Mouse (Mus musculus): ENCODE data around the gene Iqsec1. TPM values are rescaled to one million over a fixed set of nuclear protein-coding genes. Genes with fewer than 3 reads are reported as not detected.

Iqsec1 gene
- total and polyA plus RNA-seq, 3 experiments: 17.0 to 90.4 (median 83.5) TPM

DNA sequence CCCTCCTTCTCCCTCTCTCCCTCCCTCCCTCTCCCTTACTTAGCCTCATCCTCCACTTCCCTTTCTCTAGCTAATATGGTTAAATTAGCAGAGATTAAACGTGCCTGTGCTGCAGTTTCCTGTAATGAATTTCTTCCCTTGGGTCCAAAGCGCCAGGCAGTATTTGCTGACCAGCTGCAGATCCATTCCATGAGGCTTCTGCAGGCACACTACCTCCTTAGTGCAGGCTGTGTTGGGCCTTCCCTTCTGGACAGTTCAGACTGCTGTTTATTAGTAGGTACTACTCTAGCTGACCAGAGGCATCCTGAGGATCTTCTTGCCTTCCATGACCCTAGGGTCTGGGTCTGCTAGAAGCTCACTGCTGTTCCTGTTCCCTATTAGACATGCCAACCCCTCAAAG is 72.9 kb downstream of the Iqsec1 start:
- Histone ChIP-seq H3K4me1 (ENCODE audit: control insufficient read depth in 1 of 2, insufficient read depth in 2 of 2) (no peaks in the 10 kb centered on the region), H3K9me3 (replicated peaks; ENCODE audit: low read length) (no peaks in the 10 kb centered on the region), H3K79me2 (replicated peaks; ENCODE audit: control insufficient read depth, extremely low read depth, insufficient read depth, poor library complexity, severe bottlenecking) (no peaks in the 10 kb centered on the region), H3K27me3 (replicated peaks) (peaks cover 88% of the 10 kb centered on the region), H3K4me3 (replicated peaks in 1 of 3; ENCODE audit: low read depth in 2 of 3, low read length in 2 of 3, poor library complexity in 1 of 3) (no peak overlapping the region), H3K36me3 (replicated peaks in 1 of 2; ENCODE audit: control insufficient read depth in 1 of 2, insufficient read depth in 1 of 2, low read length in 1 of 2) (no peaks in the 10 kb centered on the region), H3K27ac (ENCODE audit: insufficient read depth, low read depth) (no peak overlapping the region), H3K9ac (ENCODE audit: insufficient read depth, low read depth) (no peak overlapping the region), H3K4me2 (ENCODE audit: insufficient read depth, low read depth, poor library complexity, severe bottlenecking) (no peak overlapping the region)
- dilution Hi-C loops (cut with MboI; ENCODE audit: extremely low pct_ligation_motif_present, extremely low pct_unique_long_range_greater_than_20kb, low sequenced_read_pairs) (no loop called here), in situ Hi-C loops (cut with MboI; ENCODE audit: low pct_ligation_motif_present, low pct_unique_long_range_greater_than_20kb, low sequenced_read_pairs) (no loop called here)
- no peak for TF ChIP-seq SMC3 (IDR thresholded peaks at IDR 0.05; ENCODE audit: low read depth, low read length)
- TF ChIP-seq CHD1 (IDR thresholded peaks at IDR 0.05; ENCODE audit: low read depth, low read length): no peak
- TF ChIP-seq ZC3H11A (IDR thresholded peaks at IDR 0.05; ENCODE audit: low read depth, low read length): no peak
- no peak for TF ChIP-seq USF2 (conservative IDR thresholded peaks at IDR 0.05; ENCODE audit: low read depth, low read length)
- no peak for DNase-seq (ENCODE audit: extremely low read depth)

DNA sequence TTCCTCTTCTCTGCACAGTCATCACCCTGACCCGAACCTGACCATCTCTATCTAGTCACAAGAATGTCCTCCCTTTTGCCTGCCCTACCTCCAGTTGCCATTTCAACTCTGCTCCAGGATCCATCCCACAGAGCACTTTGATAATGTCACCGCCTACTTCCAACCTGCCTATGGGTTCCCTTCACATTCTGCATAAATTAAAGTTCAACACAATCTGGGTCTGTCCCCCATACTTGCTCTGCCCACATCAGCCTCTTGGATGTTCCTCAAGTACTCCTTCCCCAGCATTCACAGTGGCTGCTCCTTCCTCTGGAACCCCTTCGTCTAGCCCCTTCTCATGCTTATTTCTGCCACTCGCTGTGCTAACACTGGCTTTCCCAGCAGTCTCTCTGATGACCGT is 74.7 kb downstream of the Iqsec1 start:
- Histone ChIP-seq H3K9me3 (replicated peaks; ENCODE audit: low read length) (no peaks in the 10 kb centered on the region), H3K36me3 (replicated peaks in 1 of 2; ENCODE audit: control insufficient read depth in 1 of 2, insufficient read depth in 1 of 2, low read length in 1 of 2) (no peaks in the 10 kb centered on the region), H3K27me3 (replicated peaks) (peaks cover 90% of the 10 kb centered on the region), H3K4me3 (replicated peaks in 1 of 3; ENCODE audit: low read depth in 2 of 3, low read length in 2 of 3, poor library complexity in 1 of 3) (no peak overlapping the region), H3K27ac (ENCODE audit: insufficient read depth, low read depth) (no peak overlapping the region), H3K79me2 (replicated peaks; ENCODE audit: control insufficient read depth, extremely low read depth, insufficient read depth, poor library complexity, severe bottlenecking) (no peaks in the 10 kb centered on the region), H3K4me2 (ENCODE audit: insufficient read depth, low read depth, poor library complexity, severe bottlenecking) (no peak overlapping the region), H3K4me1 (ENCODE audit: control insufficient read depth in 1 of 2, insufficient read depth in 2 of 2) (no peaks in the 10 kb centered on the region), H3K9ac (ENCODE audit: insufficient read depth, low read depth) (no peak overlapping the region)
- no peak for DNase-seq (ENCODE audit: extremely low read depth)
- in situ Hi-C loops (cut with MboI; ENCODE audit: low pct_ligation_motif_present, low pct_unique_long_range_greater_than_20kb, low sequenced_read_pairs): no loop called here
- TF ChIP-seq POLR2A (IDR thresholded peaks at IDR 0.05; ENCODE audit: low read depth, low read length): no peak
- dilution Hi-C loops (cut with MboI; ENCODE audit: extremely low pct_ligation_motif_present, extremely low pct_unique_long_range_greater_than_20kb, low sequenced_read_pairs): no loop called here

DNA sequence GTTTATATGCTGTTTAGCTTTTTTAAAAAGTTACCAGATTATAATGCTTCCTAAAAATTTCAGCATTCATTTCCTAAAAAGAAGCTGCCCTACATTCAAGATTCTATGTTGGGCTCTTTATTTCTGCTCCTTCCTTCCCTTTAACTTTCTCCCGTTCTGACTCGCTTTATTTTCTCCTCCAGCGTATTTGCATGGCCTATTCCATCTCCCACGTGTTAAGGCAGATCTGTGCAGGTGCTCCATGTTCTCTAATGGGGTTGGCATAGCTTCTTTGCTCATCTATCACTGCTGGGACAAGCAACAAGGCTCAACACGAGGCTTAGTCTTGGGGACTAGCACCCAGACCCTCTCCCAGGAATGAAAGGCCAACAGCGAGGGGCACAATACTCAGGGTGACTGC is 75.7 kb downstream of the Iqsec1 start:
- no peak overlapping the region for H3K9ac ChIP-seq (ENCODE audit: insufficient read depth, low read depth)
- dilution Hi-C loops (cut with MboI; ENCODE audit: extremely low pct_ligation_motif_present, extremely low pct_unique_long_range_greater_than_20kb, low sequenced_read_pairs): no loop called here
- in situ Hi-C loops (cut with MboI; ENCODE audit: low pct_ligation_motif_present, low pct_unique_long_range_greater_than_20kb, low sequenced_read_pairs): no loop called here
- DNase-seq (ENCODE audit: extremely low read depth): no peak
- H3K36me3 ChIP-seq (replicated peaks in 1 of 2; ENCODE audit: control insufficient read depth in 1 of 2, insufficient read depth in 1 of 2, low read length in 1 of 2): no peaks in the 10 kb centered on the region
- no peaks in the 10 kb centered on the region for H3K4me1 ChIP-seq (ENCODE audit: control insufficient read depth in 1 of 2, insufficient read depth in 2 of 2)
- H3K27me3 ChIP-seq (replicated peaks): peaks cover 92% of the 10 kb centered on the region
- no peak overlapping the region for H3K27ac ChIP-seq (ENCODE audit: insufficient read depth, low read depth)
- no peak overlapping the region for H3K4me2 ChIP-seq (ENCODE audit: insufficient read depth, low read depth, poor library complexity, severe bottlenecking)
- no peaks in the 10 kb centered on the region for H3K79me2 ChIP-seq (replicated peaks; ENCODE audit: control insufficient read depth, extremely low read depth, insufficient read depth, poor library complexity, severe bottlenecking)
- TF ChIP-seq UBTF (IDR thresholded peaks at IDR 0.05; ENCODE audit: low read depth, low read length) (no peak), ZKSCAN1 (IDR thresholded peaks at IDR 0.05; ENCODE audit: borderline replicate concordance, low read depth, low read length) (no peak), E2F4 (IDR thresholded peaks at IDR 0.05; ENCODE audit: insufficient replicate concordance, low read depth, low read length) (no peak), USF2 (conservative IDR thresholded peaks at IDR 0.05; ENCODE audit: low read depth, low read length) (no peak), MYC (IDR thresholded peaks at IDR 0.05; ENCODE audit: low read depth, low read length) (no peak), GABPA (IDR thresholded peaks at IDR 0.05; ENCODE audit: insufficient replicate concordance, low read depth, low read length) (no peak), PAX5 (IDR thresholded peaks at IDR 0.05; ENCODE audit: low read length) (no peak), JUN (IDR thresholded peaks at IDR 0.05; ENCODE audit: insufficient read depth, low read depth, low read length) (no peak), USF1 (IDR thresholded peaks at IDR 0.05; ENCODE audit: low read depth, low read length) (no peak), IRF4 (IDR thresholded peaks at IDR 0.05; ENCODE audit: low read depth, low read length) (no peak), ZC3H11A (IDR thresholded peaks at IDR 0.05; ENCODE audit: low read depth, low read length) (no peak), CHD2 (IDR thresholded peaks at IDR 0.05; ENCODE audit: low read length) (no peak), POLR2AphosphoS2 (IDR thresholded peaks at IDR 0.05; ENCODE audit: low read depth, low read length) (no peak), ETS1 (conservative IDR thresholded peaks at IDR 0.05; ENCODE audit: low read depth, low read length) (no peak), NELFE (IDR thresholded peaks at IDR 0.05; ENCODE audit: low read depth, low read length) (no peak), TBP (conservative IDR thresholded peaks at IDR 0.05; ENCODE audit: low read depth, low read length) (no peak), ELF1 (IDR thresholded peaks at IDR 0.05; ENCODE audit: low read depth, low read length) (no peak), POLR2A (IDR thresholded peaks at IDR 0.05; ENCODE audit: low read depth, low read length) (no peak), CHD1 (IDR thresholded peaks at IDR 0.05; ENCODE audit: low read depth, low read length) (no peak)
- no peaks in the 10 kb centered on the region for H3K9me3 ChIP-seq (replicated peaks; ENCODE audit: low read length)
- H3K4me3 ChIP-seq (replicated peaks in 1 of 3; ENCODE audit: low read depth in 2 of 3, low read length in 2 of 3, poor library complexity in 1 of 3): no peak overlapping the region
